Mouse (Mus musculus) fat pad, adult 2 months (tissue): ENCODE results near the gene Sds.
A peak's percentile ranks its signal among the peaks of the same experiment; 100 is the strongest.
"Not testable (repeated sequence)": the region's sequence is repeated elsewhere in the genome, so short reads cannot be mapped to it uniquely, and the experiment has no call there.

Source experiments
- DNase-seq: peaks from one replicate; pipeline ENCODE4 v3.0.0-alpha.2; 2011; ENCODE audit warnings: low read depth, low spot score; ENCODE audit errors: extremely low read depth

The Sds gene

DNA sequence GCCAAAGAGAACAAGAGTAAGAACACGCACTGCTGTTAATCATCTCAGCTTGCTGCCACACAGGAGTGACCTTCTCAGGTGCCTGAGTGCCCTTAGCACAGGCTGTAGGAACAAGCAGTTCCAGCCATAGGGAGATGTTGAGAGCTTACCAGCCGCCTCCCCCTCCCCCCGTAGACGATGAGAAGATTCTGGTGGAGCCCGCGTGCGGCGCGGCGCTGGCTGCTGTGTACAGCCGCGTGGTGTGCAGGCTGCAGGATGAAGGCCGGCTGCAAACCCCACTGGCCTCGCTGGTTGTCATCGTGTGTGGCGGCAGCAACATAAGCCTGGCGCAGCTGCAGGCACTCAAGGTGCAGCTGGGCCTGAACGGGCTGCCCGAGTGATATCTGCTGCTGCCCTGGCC lies 7.1 kb downstream of the Sds start:
- no peak for DNase-seq

DNA sequence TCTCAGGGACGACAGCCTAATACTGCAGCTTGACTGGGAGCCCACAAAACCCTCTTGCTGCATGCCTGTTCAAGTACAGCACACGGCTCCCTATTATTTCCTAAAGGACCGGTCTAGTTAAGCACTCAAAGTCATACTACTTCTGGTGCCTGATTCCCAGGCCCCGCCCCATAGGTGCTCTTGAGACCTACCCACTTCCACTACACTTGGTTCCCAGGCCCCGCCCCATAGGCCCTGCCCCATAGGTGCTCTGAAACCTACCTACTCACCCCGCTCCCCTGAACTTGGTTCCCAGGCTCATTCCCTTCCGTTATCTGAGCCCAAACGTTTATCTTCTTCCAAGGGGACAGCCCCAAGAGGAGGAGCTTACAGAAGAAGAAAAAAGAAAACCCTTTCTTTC lies 11.5 kb downstream of the Sds start:
- DNase-seq = no peak

GRCm38 (mm10) chr5:120490679-120491192 lies 14.4 kb downstream of the Sds start:
- DNase-seq = no peak

GRCm38 (mm10) chr5:120492437-120492836 lies 16.1 kb downstream of the Sds start:
- DNase-seq = no peak

GRCm38 (mm10) chr5:120493440-120493839 lies 17.1 kb downstream of the Sds start:
- no peak for DNase-seq

DNA sequence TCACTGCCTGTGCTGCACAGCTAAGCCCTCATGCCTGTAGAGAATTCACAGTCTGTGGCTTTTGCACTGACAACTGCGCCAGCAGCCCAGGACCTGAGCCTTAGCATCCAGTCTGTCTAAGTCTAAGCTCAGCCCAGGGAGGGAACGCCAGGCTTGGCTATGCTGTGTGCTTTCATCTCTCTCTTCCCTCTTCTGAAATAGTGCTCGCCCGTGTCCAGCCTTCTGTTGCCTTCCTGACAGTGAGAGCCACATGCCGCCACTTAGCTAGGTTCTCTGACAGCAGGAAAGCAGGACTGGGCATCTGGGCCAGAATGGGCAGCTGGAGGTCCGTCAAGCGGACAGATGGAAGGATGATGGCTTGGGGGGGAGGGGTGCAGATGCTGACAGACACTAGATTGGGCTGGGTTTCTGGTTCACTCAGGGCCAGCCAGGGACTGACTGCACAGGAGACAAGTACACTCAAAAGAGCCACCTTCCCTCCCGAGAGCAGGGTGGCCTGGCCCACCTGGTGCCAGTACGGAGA lies 17.6 kb downstream of the Sds start:
- DNase-seq = no peak

DNA sequence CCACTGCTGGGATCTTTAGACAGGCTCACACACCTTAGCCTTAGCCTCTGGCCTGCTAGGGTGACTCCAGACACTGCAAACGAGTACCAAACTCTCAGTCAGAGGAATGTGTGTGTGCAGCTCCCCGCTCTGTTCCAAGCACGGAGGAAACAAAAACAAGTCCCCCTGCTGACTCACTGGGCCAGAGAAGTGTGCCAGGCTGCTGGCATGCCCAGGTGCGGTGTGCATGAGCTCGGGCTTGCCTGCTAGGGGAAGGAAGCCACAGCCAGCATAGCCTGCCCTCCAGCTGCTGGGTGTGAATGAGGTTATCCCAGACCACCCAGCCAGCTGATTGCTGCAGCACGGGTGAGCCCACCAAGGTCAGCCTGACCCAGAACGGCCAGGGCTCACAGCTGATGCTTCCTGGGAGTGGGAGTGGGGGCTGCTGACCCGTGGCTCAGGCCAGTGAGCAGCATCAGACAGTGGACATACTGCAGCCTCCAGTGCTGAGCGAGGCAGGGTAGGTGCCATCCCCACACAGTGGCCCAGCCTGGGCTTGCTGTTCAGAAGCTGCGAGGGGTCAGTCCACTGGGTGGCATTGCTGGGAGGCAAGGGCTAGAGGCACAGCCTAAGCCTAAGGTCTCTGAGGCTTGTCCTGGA lies 18.9 kb downstream of the Sds start:
- DNase-seq = peak; percentile 33

- no peak for DNase-seq
These were observed 19.4 kb downstream of the Sds start for GRCm38 (mm10) chr5:120495703-120496226.

- no peak for DNase-seq
These were observed 20.7 kb downstream of the Sds start for GRCm38 (mm10) chr5:120497071-120497470.

GRCm38 (mm10) chr5:120499202-120499601 lies 22.9 kb downstream of the Sds start:
- DNase-seq = no peak

GRCm38 (mm10) chr5:120500609-120501008 lies 24.3 kb downstream of the Sds start:
- not testable (repeated sequence) for DNase-seq

DNA sequence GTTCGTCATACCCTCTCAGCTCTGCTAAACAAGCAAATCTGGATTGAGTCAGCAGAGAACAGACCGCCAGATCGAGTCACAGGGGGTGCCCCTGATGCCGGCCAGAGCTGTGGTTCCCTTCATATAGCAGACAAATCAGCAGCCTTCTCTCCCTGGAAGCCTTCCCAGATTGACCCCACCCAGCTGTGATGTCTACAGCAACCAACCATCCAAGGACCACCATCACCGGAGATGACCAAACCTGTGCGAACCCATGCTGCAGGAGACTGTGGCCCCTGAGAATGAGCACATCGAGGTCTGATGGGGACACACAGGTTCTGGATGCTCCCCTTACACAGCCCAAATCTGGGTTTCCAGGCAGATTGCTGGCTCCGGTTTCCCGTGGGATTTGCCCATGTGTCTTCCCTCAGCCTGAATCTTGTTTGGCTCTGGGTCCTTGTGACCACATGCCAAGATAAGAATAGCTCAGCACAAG lies 25.9 kb downstream of the Sds start:
- no peak for DNase-seq

- no peak for DNase-seq
These were observed 26.4 kb downstream of the Sds start for GRCm38 (mm10) chr5:120502675-120503143.

- DNase-seq = no peak
These were observed 26.9 kb downstream of the Sds start, which contains the start of gene Plbd2 for GRCm38 (mm10) chr5:120503144-120503795. Gene Plbd2, minus strand, starts transcription at chr5:120503625.

DNA sequence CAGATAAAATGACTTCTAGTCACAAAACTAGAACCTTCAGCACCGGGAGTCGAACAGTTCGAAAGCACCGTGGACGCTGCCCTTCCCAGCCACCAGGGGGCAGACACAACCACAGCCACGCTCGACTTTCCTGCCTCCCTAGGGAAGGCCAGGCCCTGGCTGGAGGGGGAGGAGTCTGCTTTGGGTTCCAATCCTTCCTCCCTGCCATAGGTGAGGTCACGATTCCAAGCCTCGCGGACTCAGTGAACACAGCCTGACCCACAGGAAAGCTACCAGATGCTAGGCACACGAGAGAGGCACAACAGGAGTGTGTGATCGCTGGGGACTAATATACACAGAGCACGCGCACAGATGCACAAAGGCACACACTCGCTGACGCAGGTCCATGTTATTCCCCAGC lies 29.0 kb downstream of the Sds start:
- DNase-seq = no peak

GRCm38 (mm10) chr5:120505781-120506180 lies 29.5 kb downstream of the Sds start:
- no peak for DNase-seq

DNA sequence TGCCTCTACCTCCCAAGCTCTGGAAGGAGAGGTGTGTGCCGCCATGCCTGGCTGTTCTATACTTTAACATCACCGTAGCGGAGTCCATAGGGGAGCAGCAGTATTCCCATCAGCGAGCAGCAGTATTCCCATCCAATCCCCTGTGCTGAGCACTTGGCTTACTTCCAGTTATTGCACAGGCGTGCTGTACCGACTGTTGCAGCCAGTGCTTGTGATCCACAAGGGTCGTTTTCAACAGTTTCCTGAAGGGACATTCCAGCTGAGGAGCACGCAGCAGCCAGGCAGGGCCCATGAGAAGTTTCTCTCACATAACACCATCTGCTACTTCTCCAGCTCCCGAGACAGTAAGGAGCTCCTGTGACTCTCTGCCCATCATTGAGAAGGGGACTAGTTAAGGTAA lies 30.2 kb downstream of the Sds start:
- DNase-seq = no peak

- no peak for DNase-seq
These were observed 31.0 kb downstream of the Sds start for GRCm38 (mm10) chr5:120507311-120507710.

DNA sequence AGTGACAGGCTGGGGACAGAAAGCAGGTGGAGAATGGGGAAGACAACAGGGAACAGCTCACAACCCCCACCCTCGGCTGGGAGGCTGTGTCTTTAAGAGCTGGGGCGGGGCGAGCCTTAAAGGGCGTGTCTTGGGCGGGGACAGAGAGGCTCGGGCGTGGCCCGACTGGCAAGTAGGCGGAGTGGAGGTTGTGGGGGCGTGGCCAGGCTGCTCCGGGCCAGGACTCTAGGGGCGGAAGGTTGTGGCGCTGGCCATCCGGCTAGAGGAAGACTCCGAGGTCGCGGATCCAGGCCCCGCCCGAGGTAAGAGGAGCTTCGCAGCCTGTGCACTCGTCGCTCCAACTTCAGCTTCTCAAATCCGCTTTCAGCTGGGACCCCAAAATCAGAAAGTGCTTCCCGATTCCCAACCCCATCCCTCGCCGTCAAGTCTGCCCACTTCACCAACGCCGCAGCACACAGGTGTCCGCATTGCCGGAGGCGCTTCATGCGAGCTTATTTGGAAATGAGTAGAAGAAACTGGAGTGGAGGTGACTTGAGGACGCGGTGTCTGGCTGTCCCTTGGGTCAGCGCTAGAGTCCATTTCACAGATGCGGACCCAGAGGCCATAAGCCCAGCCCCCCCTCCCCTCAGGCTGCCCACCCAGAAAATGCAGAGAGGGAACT lies 34.8 kb downstream of the Sds start, which contains the start of gene Slc8b1:
Gene Slc8b1, plus strand, starts transcription at position 187 of the 661 bp plus-strand sequence.
- DNase-seq = peak; percentile 23

DNA sequence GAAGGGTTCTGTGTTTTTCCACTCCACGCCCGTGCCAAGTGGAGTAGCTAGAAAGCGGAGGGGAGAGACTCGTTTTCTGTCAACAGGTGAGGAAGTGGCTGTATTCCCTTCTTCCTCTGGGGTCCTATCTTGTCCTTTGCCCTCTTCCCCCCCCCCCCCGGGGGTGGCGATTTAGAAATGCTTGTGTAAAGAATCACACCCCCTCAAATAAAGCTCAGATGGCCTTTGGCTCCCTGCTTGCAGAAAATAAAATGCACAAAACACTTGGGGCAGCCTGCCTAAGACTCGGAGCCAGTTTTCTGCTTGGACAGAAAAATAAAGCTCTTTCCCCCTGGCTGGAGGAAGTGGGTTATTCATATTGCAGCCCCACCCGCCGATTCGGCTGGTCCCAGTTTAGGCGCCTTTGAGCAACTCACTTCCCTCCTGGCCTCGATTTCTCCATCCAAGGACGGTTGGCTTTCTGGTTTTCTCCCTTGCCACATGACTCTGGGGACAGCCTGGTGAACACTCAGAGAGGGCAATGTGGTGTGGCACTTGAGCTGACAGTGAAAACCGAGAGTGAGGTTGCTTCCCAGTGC lies 35.4 kb downstream of the Sds start:
- no peak for DNase-seq
